Mouse (Mus musculus): ENCODE measurements around the gene Cd3g. TPM values are rescaled to one million over a fixed set of nuclear protein-coding genes. Genes with fewer than 3 reads are reported as not detected.

Gene Cd3g
- 12.5 and 15.6 TPM in 2 replicates for polyA plus RNA-seq (2012; rRNA removed; ENCODE audit: low replicate concordance)

DNA sequence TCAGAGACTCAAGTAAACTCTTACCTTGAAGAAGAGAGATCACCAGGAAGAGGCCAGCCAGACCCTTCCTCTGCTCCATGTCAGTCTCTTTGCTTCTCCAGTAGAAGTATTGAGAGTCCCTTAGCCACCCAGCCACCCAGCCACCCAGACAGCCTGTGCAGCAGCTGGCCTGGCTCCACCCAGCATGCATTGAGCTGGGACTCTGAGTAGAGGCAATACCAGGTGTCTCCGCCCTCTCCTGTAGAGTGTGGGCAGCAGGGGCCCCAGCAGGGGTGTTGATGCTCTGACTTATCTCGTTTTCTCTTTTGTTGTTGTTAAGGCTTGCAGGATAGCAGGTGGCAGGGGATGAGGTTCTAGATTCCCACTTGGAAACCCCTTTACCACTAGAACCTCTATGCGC lies at the start of gene Cd3g:
Gene Cd3g (minus strand): TSS at position 190 of the 400 bp plus-strand sequence.

DNA sequence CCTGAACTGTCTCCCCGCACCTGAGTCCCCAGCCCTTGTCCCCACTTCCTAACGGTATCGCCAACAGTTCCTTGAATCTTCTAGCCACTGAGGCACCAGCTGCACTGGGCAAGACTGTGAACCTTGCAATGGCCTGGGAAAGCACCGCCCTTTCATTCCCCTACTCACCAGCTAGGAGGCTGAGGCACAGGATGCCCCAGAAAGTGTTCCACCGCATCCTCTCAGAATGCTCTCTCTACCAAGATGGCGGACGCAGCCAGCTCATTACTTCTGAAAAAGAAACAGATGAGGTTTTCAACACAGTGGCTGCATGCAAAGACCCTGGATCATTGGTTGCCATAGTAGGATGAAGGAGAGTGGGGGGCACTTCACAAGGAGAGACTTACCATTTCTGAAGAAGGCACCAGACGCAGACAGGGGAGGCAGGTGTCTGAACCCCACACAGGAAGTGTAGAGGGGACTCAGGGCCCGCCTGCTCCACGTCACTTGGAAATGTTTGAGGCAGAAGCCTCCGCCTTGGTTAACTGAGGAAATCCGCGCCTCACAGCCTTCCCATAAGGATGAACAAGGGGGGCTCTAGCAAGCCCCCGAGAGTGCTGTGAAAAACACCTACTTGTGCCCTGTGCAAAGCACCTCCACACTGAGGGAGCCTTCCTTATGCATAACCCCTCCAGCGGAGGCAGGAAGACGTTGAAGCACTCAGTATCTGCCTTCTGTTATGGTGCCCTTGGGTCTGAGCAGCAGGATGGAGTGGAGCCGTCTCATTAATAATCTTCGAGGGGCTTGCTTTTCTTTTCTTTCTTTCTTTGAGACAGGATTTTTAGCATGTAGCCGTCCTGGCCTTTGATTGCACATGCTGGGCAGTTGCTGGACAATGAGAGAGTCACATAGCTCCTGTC lies 29.2 kb upstream of the Cd3g start, which contains the start of gene Cd3e:
Gene Cd3e (minus strand): TSS at position 448 of the 899 bp plus-strand sequence.

DNA sequence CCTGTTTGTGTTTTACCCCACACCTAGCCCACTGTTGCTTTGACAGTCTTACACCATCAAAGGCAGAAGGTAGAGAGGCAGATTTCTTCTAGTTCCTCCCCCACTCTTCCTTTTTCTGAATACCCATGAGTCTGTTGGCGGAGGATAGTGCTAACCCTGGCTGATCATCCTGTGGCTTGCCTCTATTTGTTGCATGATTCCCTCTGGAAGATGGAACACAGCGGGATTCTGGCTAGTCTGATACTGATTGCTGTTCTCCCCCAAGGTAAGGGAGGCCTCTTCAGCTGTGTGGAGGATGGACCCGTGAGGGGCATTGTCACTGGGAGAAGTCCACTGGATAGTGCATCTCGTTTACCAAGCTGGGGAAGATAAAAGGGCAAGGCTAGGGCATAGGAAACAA lies 1.4 kb upstream of the Cd3g start, which contains the start of gene Cd3d:
Gene Cd3d (plus strand): TSS at position 111 of the 400 bp plus-strand sequence.

DNA sequence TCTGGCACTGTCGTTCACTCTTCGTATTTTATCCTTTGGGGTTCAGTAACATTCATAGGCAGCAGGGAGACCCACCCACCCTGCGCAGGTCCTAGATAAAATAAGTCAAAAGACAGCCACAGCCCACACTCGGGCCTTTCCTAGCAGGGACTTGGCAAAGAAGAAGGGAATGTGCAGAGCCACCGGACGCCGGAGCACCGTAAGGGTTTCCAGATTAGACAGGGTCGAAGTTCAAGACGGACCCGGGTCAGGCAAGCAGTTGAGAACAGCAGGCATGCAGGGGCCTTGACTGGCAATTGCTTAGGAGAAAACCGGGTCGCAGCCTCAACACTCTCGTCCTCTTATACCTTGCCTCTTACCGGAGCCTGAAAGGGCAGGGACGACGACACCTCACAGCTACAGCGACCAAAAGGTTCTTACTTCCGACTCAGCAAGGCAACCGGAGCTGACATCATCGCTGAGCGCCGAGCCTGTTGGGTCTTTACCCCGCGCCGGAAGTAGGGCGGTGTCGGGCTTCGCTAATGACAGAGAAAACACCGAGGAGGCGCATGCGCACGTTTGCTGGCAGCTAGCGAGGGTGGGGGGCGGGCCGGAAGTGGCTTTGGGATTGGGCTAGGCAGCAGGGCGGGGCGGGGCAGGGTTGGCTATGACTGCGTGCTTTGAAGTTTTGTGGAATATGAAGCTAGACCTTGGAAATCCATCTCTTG lies 15.0 kb downstream of the Cd3g start, which contains the start of gene Ube4a:
Gene Ube4a (minus strand): TSS at position 475 of the 707 bp plus-strand sequence.

DNA sequence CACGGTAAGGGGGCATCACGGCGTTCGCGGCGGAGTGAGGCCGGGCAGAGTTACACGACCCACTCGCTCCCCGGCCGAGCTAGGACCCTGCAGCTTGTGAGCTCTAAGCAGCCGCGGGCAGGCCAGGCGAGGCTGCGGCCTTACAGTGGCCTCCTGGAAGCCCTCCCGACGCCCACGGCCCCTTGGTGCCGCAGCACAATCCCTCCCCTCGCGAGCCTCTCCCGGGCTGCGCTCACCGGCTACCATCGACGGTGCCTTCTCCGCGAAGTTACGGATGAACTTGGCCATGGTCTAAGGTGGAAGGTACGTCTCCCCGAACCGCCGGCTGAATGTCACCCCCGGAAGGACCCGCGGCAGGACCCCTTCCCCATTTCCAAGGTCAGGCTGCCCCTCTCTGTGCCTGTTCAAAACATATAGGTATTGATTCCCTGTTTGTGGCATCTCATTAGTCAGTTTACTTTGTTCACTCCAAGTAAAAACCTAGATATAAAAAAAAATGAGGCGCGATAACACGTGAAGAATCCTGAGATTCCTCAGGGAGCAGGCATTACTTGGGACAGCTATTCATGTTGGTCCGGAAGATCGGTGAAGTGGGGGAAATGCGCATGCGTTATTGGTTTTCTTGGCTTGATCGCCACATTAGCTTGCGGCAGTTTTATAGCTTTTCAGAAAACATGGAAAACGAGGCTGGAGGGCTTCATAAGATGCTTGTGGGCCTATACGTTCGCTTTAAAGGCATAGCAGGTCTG lies 59.7 kb downstream of the Cd3g start, which contains the start of gene Atp5l:
Gene Atp5l (minus strand): TSS at position 369 of the 749 bp plus-strand sequence.

Other genes starting within 250 kb of the Cd3g start
- gene Phldb1, start 245.2 kb downstream of the Cd3g start, polyA plus RNA-seq (2012; rRNA removed; ENCODE audit: low replicate concordance), result 131 and 231 TPM in 2 replicates
- gene Arcn1, start 212.6 kb downstream of the Cd3g start, polyA plus RNA-seq (2012; rRNA removed; ENCODE audit: low replicate concordance), result 25.5 and 56.3 TPM in 2 replicates
- gene Ift46, start 212.5 kb downstream of the Cd3g start, polyA plus RNA-seq (2012; rRNA removed; ENCODE audit: low replicate concordance), result 30.2 and 58.7 TPM in 2 replicates
- 1.5 and 9.2 TPM in 2 replicates for gene Tmem25, start 181.1 kb downstream of the Cd3g start, polyA plus RNA-seq (2012; rRNA removed; ENCODE audit: low replicate concordance)
- gene Ttc36, start 177.4 kb downstream of the Cd3g start, polyA plus RNA-seq (2012; rRNA removed; ENCODE audit: low replicate concordance), result 5.0 and 22.1 TPM in 2 replicates
- gene Kmt2a, start 99.1 kb downstream of the Cd3g start, polyA plus RNA-seq (2012; rRNA removed; ENCODE audit: low replicate concordance), result 24.2 and 30.6 TPM in 2 replicates
- 132 and 348 TPM in 2 replicates for gene Atp5l, start 59.7 kb downstream of the Cd3g start, polyA plus RNA-seq (2012; rRNA removed; ENCODE audit: low replicate concordance)
- 9.0 and 19.2 TPM in 2 replicates for gene Ube4a, start 14.8 kb downstream of the Cd3g start, polyA plus RNA-seq (2012; rRNA removed; ENCODE audit: low replicate concordance)
- 18.0 and 23.5 TPM in 2 replicates for gene Cd3d, start 1.4 kb upstream of the Cd3g start, polyA plus RNA-seq (2012; rRNA removed; ENCODE audit: low replicate concordance)
- 28.6 and 38.7 TPM in 2 replicates for gene Cd3e, start 29.2 kb upstream of the Cd3g start, polyA plus RNA-seq (2012; rRNA removed; ENCODE audit: low replicate concordance)
- 10.6 and 18.6 TPM in 2 replicates for gene Mpzl2, start 59.4 kb upstream of the Cd3g start, polyA plus RNA-seq (2012; rRNA removed; ENCODE audit: low replicate concordance)
- 3.6 and 5.9 TPM in 2 replicates for gene Mpzl3, start 74.8 kb upstream of the Cd3g start, polyA plus RNA-seq (2012; rRNA removed; ENCODE audit: low replicate concordance)
- 0.97 and 1.4 TPM in 2 replicates for gene Jaml, start 98.8 kb upstream of the Cd3g start, polyA plus RNA-seq (2012; rRNA removed; ENCODE audit: low replicate concordance)
- 1.3 and 1.5 TPM in 2 replicates for gene Scn2b, start 137.4 kb upstream of the Cd3g start, polyA plus RNA-seq (2012; rRNA removed; ENCODE audit: low replicate concordance)
- 1.8 and 25.0 TPM in 2 replicates for gene Scn4b, start 158.0 kb upstream of the Cd3g start, polyA plus RNA-seq (2012; rRNA removed; ENCODE audit: low replicate concordance)
- 1.2 and 3.5 TPM in 2 replicates for gene BC049352, start 201.6 kb upstream of the Cd3g start, polyA plus RNA-seq (2012; rRNA removed; ENCODE audit: low replicate concordance)
- 2.1 and 3.6 TPM in 2 replicates for gene Tmprss4, start 223.7 kb upstream of the Cd3g start, polyA plus RNA-seq (2012; rRNA removed; ENCODE audit: low replicate concordance)